Mouse (Mus musculus) thymus, adult 2 months (tissue): ENCODE measurements around the gene Kif18a.

Source experiments
- CTCF ChIP-seq: fragments of 200-500 bp; IDR thresholded peaks from 2 replicates; pipeline ENCODE4 v1.5.1; 2012; ENCODE audit warnings: mild to moderate bottlenecking, control low read depth, low read length, moderate library complexity, borderline replicate concordance; ENCODE audit not compliant: control insufficient read depth, poor library complexity, insufficient read depth; ENCODE audit errors: extremely low read depth
- POLR2A ChIP-seq: fragments of 200-500 bp; IDR thresholded peaks from 2 replicates; pipeline ENCODE4 v1.6.1; 2012; ENCODE audit warnings: mild to moderate bottlenecking, low read length, control low read depth, moderate library complexity; ENCODE audit not compliant: control insufficient read depth, poor library complexity, insufficient read depth; ENCODE audit errors: extremely low read depth

DNA sequence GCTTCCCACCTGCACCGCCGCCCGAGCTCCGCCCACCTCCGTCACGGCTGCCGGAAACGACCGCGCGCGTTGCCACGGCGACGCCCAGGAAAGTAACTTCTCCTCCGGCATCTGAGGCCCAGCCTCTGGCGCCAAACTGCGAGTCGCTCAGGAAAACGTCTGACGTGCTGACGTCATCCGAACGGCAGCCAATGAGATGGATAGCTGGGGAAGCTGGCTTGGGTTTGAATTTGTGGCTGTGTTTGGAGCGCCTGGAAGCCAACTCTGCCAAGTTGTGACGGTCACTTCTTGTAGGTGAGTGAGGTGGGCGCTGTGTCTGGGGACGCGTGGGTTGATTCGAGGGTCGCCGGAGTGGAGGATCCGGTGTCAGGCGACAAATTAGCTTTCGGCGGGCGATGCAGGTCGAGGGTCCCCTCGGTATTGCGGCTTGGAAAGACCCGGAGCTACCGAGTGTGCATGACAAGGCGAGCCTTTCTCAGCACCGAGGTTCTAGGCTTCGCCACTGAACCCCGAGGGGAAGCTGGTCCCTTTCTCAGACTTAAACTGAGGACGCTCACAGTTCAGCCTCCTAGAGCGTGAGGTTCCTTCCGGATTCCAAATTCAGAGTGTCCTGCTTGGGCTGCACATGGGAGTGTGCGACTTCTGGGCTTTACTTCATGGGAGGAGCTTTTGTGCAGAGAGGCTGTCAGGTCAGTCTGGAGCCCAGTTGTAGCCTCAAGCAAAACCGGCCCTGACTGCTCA lies at the start of gene Kif18a, which contains the start of gene Mettl15:
- TF ChIP-seq POLR2A (peak; percentile 62; the same call in 1 of the 2 replicates), CTCF (peak; percentile 76; the same call in 1 of the 2 replicates)
